Mouse (Mus musculus) neural tube, embryonic 14.5 days (tissue): Measurements from ENCODE around the gene Pde11a. TPM values are rescaled to one million over a fixed set of nuclear protein-coding genes. Genes with fewer than 3 reads are reported as not detected.

ENCODE experiments used
- ATAC-seq: fragments of 200-750 bp; cut with Nextera tagmentation; 2 replicates; pipeline ENCODE4 v1.8.0; 2017; ENCODE audit warnings: low read depth, mild to moderate bottlenecking, moderate TSS enrichment, moderate library complexity
- H3K27ac ChIP-seq: fragments of 300-500 bp; sonication (generic); 2 replicates; pipeline ENCODE4 v1.5.1; 2014; ENCODE audit warnings: low read depth, mild to moderate bottlenecking, control low read depth, low read length, moderate library complexity, mixed read lengths
- H3K27me3 ChIP-seq: fragments of 300-500 bp; sonication (generic); 2 replicates; pipeline ENCODE4 v1.6.1; 2014; ENCODE audit warnings: low read length; ENCODE audit not compliant: control insufficient read depth, insufficient read depth
- H3K36me3 ChIP-seq: fragments of 300-500 bp; sonication (generic); 2 replicates; pipeline ENCODE4 v1.6.1; 2014; ENCODE audit warnings: low read length, mixed read lengths; ENCODE audit not compliant: control insufficient read depth, insufficient read depth
- H3K4me1 ChIP-seq: fragments of 300-500 bp; sonication (generic); 2 replicates; pipeline ENCODE4 v1.6.1; 2014; ENCODE audit warnings: low read length; ENCODE audit not compliant: control insufficient read depth, insufficient read depth
- H3K4me2 ChIP-seq: fragments of 300-500 bp; sonication (generic); 2 replicates; pipeline ENCODE4 v1.6.1; 2014; ENCODE audit warnings: mild to moderate bottlenecking, low read depth, low read length, control low read depth
- H3K4me3 ChIP-seq: fragments of 300-500 bp; sonication (generic); 2 replicates; pipeline ENCODE4 v1.5.1; 2014; ENCODE audit warnings: low read depth, low read length, control low read depth, mixed read lengths
- H3K9ac ChIP-seq: fragments of 300-500 bp; sonication (generic); replicated peaks from 2 replicates; pipeline ENCODE4 v1.6.1; 2014; ENCODE audit warnings: low read depth, mild to moderate bottlenecking, control low read depth, low read length, mixed read lengths
- H3K9me3 ChIP-seq: fragments of 300-500 bp; sonication (generic); 2 replicates; pipeline ENCODE4 v1.6.1; 2016; ENCODE audit warnings: low read length; ENCODE audit not compliant: control insufficient read depth
- WGBS: fragments of 180-500 bp; shearing (Covaris S2); extraction: QIAGEN DNeasy Blood & Tissue Kit; methylation state at CpG from one replicate; pipeline ENCODE4 v1.1.7; 2014; 5-methylcytosine and 5-hydroxymethylcytosine counted together
- polyA plus RNA-seq: library from polyadenylated mRNA; unstranded; fragments of >200 nt; fragmentation: Nextera tagmentation; extraction: Ambion mirVana; gene quantifications from 2 replicates; pipeline ENCODE4 v1.2.1, GENCODE M21; 2014

Gene Pde11a
- polyA plus RNA-seq, 1 experiment from 2014 or later, result 3.3 TPM

- ATAC-seq, result peak; percentile 50; the same call in 1 of the 2 replicates
- Histone ChIP-seq H3K27me3 (no peaks in the 10 kb centered on the region), H3K9me3 (no peaks in the 10 kb centered on the region), H3K4me3 (no peak overlapping the region), H3K4me1 (peaks cover 11% of the 10 kb centered on the region), H3K4me2 (no peak overlapping the region), H3K9ac (no peak overlapping the region), H3K27ac (no peak overlapping the region), H3K36me3 (no peaks in the 10 kb centered on the region)
- 69% methylated on average over 5 of the region's 5 CpGs for WGBS
Observed at GRCm38 (mm10) chr2:76064078-76064477, 274.5 kb downstream of the Pde11a start.

GRCm38 (mm10) chr2:76060207-76060606, 278.4 kb downstream of the Pde11a start:
- Histone ChIP-seq H3K9me3 (no peaks in the 10 kb centered on the region), H3K4me1 (no peaks in the 10 kb centered on the region), H3K27me3 (no peaks in the 10 kb centered on the region), H3K36me3 (no peaks in the 10 kb centered on the region), H3K9ac (no peak overlapping the region), H3K4me2 (no peak overlapping the region), H3K27ac (no peak overlapping the region), H3K4me3 (no peak overlapping the region)
- WGBS, result 82% methylated on average over 3 of the region's 3 CpGs
- ATAC-seq, result no peak

- WGBS, result 39% methylated on average over 10 of the region's 10 CpGs
- Histone ChIP-seq H3K9ac (no peak overlapping the region), H3K4me1 (no peaks in the 10 kb centered on the region), H3K36me3 (no peaks in the 10 kb centered on the region), H3K4me3 (no peak overlapping the region), H3K27ac (no peak overlapping the region), H3K27me3 (no peaks in the 10 kb centered on the region), H3K9me3 (no peaks in the 10 kb centered on the region), H3K4me2 (no peak overlapping the region)
- ATAC-seq, result no peak
Observed at GRCm38 (mm10) chr2:76059595-76059994, 279.0 kb downstream of the Pde11a start.

GRCm38 (mm10) chr2:76058661-76059467, 279.7 kb downstream of the Pde11a start:
- Histone ChIP-seq H3K4me1 (no peaks in the 10 kb centered on the region), H3K4me3 (no peak overlapping the region), H3K9ac (no peak overlapping the region), H3K4me2 (no peak overlapping the region), H3K36me3 (no peaks in the 10 kb centered on the region), H3K27ac (no peak overlapping the region), H3K9me3 (no peaks in the 10 kb centered on the region), H3K27me3 (no peaks in the 10 kb centered on the region)
- ATAC-seq, result no peak
- WGBS, result 22% methylated on average over 13 of the region's 13 CpGs

- Histone ChIP-seq H3K4me1 (no peaks in the 10 kb centered on the region), H3K9ac (no peak overlapping the region), H3K27me3 (no peaks in the 10 kb centered on the region), H3K9me3 (no peaks in the 10 kb centered on the region), H3K27ac (no peak overlapping the region), H3K4me3 (no peak overlapping the region), H3K36me3 (no peaks in the 10 kb centered on the region), H3K4me2 (no peak overlapping the region)
- 76% methylated on average over 7 of the region's 7 CpGs for WGBS
- ATAC-seq, result no peak
Observed at GRCm38 (mm10) chr2:76057555-76057954, 281.0 kb downstream of the Pde11a start.

GRCm38 (mm10) chr2:76053748-76054331, 284.7 kb downstream of the Pde11a start:
- no peak for ATAC-seq
- no peaks in the 10 kb centered on the region for H3K9me3 ChIP-seq
- WGBS, result 54% methylated on average over 14 of the region's 14 CpGs
- no peak overlapping the region for H3K27ac ChIP-seq
- H3K9ac ChIP-seq, result no peak overlapping the region
- no peaks in the 10 kb centered on the region for H3K36me3 ChIP-seq
- no peak overlapping the region for H3K4me2 ChIP-seq
- no peaks in the 10 kb centered on the region; the same call in 1 of the 2 replicates for H3K4me1 ChIP-seq
- H3K4me3 ChIP-seq, result no peak overlapping the region
- no peaks in the 10 kb centered on the region for H3K27me3 ChIP-seq

- no peak for ATAC-seq
- Histone ChIP-seq H3K9me3 (no peaks in the 10 kb centered on the region), H3K36me3 (no peaks in the 10 kb centered on the region), H3K4me1 (no peaks in the 10 kb centered on the region; the same call in 1 of the 2 replicates), H3K4me3 (no peak overlapping the region), H3K27me3 (no peaks in the 10 kb centered on the region), H3K4me2 (no peak overlapping the region), H3K9ac (no peak overlapping the region), H3K27ac (no peak overlapping the region)
- WGBS, result 73% methylated on average over 1 of the region's 1 CpGs
Observed at GRCm38 (mm10) chr2:76052897-76053505, 285.6 kb downstream of the Pde11a start.

- Histone ChIP-seq H3K27ac (no peak overlapping the region), H3K36me3 (no peaks in the 10 kb centered on the region), H3K9ac (no peak overlapping the region), H3K4me1 (no peaks in the 10 kb centered on the region; the same call in 1 of the 2 replicates), H3K27me3 (no peaks in the 10 kb centered on the region), H3K4me2 (no peak overlapping the region), H3K4me3 (no peak overlapping the region), H3K9me3 (no peaks in the 10 kb centered on the region)
- ATAC-seq, result no peak
- 76% methylated on average over 11 of the region's 11 CpGs for WGBS
Observed at GRCm38 (mm10) chr2:76051385-76051784, 287.2 kb downstream of the Pde11a start.

- Histone ChIP-seq H3K4me3 (no peak overlapping the region), H3K27ac (no peak overlapping the region), H3K9me3 (no peaks in the 10 kb centered on the region), H3K27me3 (no peaks in the 10 kb centered on the region), H3K36me3 (no peaks in the 10 kb centered on the region), H3K4me1 (no peaks in the 10 kb centered on the region; the same call in 1 of the 2 replicates), H3K4me2 (no peak overlapping the region), H3K9ac (no peak overlapping the region)
- no peak for ATAC-seq
- WGBS, result 54% methylated on average over 4 of the region's 4 CpGs
Observed at GRCm38 (mm10) chr2:76050911-76051310, 287.7 kb downstream of the Pde11a start.
